Mouse (Mus musculus) brain, embryonic 14.5 days (tissue): ENCODE measurements around the gene 1700025B11Rik. TPM values are rescaled to one million over a fixed set of nuclear protein-coding genes. Genes with fewer than 3 reads are reported as not detected.
A peak's percentile ranks its signal among the peaks of the same experiment; 100 is the strongest.
"Not testable (repeated sequence)": the region's sequence is repeated elsewhere in the genome, so short reads cannot be mapped to it uniquely, and the experiment has no call there.

ENCODE experiments used
- DNase-seq: peaks from one replicate; pipeline ENCODE4 v3.0.0-alpha.2; 2011; ENCODE audit warnings: low read depth
- CTCF ChIP-seq: fragments of 200-500 bp; IDR thresholded peaks from 2 replicates; pipeline ENCODE4 v1.5.1; 2012; ENCODE audit warnings: inconsistent platforms, mild to moderate bottlenecking, moderate library complexity, borderline replicate concordance; ENCODE audit not compliant: insufficient read depth, insufficient read length; ENCODE audit errors: extremely low read depth
- POLR2A ChIP-seq: fragments of 200-500 bp; IDR thresholded peaks from 2 replicates; pipeline ENCODE4 v1.6.1; 2012; ENCODE audit warnings: mild to moderate bottlenecking, inconsistent platforms, borderline replicate concordance; ENCODE audit not compliant: poor library complexity, insufficient read depth, insufficient read length, severe bottlenecking; ENCODE audit errors: extremely low read depth
- polyA plus RNA-seq: library from polyadenylated mRNA; depleted of rRNA; stranded (reverse); fragments of >200 nt; gene quantifications from 2 replicates; pipeline ENCODE4 v1.2.3, GENCODE M21; 2012; rRNA removed

The 1700025B11Rik gene
- polyA plus RNA-seq: not detected in 2 replicates

GRCm38 (mm10) chr15:77561792-77562191, at the start of gene 1700025B11Rik:
Gene 1700025B11Rik (minus strand): TSS chr15:77561892.
- no peak for DNase-seq
- TF ChIP-seq POLR2A (no peak), CTCF (no peak)

GRCm38 (mm10) chr15:77606069-77606468, 44.4 kb upstream of the 1700025B11Rik start:
- DNase-seq: no peak
- TF ChIP-seq CTCF (no peak), POLR2A (no peak)

DNA sequence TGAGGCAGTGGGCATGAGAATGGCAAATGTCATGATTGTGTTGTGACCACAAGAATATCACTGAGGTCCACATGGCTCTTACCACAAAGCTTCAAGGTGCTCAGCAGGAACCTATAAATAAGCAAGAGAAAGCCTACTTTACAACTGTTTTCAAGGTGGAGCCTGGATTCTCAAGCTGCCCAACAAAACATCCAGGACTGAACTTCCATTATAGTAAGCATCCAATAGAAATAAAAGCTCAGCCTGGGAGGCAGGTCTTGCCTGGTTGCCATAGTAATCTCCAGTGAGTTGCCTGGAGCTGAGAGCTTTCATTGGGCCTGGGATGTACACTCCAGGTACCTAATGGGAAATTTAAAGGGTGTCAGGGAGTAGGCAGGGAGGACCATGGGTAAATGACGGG, 37.3 kb upstream of the 1700025B11Rik start, which contains the start of gene Gm36245:
TSS of gene Gm36245 (plus strand) at position 301 of the 400 bp plus-strand sequence.
- no peak for DNase-seq
- TF ChIP-seq POLR2A: no peak
- no peak for TF ChIP-seq CTCF

GRCm38 (mm10) chr15:77598429-77598828, 36.7 kb upstream of the 1700025B11Rik start:
- TF ChIP-seq POLR2A: no peak
- no peak for TF ChIP-seq CTCF
- no peak for DNase-seq

GRCm38 (mm10) chr15:77595961-77596360, 34.3 kb upstream of the 1700025B11Rik start, which contains the start of gene Apol10b:
Gene Apol10b (minus strand): TSS chr15:77596125.
- no peak for DNase-seq
- TF ChIP-seq CTCF: no peak
- TF ChIP-seq POLR2A: no peak

GRCm38 (mm10) chr15:77593557-77593956, 31.9 kb upstream of the 1700025B11Rik start:
- TF ChIP-seq CTCF (no peak), POLR2A (no peak)
- DNase-seq: no peak

DNA sequence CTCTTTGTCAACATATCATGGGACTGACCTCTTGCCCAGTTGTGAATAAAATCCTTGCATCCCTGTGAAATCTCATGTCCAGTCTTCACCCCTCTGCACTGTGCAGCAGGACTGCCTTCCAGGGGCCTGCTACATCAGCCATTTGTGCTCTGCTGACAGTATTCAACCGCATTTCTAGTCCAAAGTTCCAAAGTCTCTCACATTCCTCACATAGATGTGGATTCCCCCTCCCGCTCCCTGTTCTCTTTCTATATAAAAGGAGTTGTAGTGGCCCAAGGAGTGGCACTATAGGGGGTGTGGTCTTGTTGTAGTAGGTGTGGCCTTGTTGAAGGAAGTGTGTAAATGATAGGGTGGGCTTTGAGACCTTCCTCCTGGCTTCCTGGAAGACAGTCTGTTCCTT, 29.2 kb upstream of the 1700025B11Rik start:
- no peak for DNase-seq
- TF ChIP-seq CTCF: no peak
- TF ChIP-seq POLR2A: no peak

DNA sequence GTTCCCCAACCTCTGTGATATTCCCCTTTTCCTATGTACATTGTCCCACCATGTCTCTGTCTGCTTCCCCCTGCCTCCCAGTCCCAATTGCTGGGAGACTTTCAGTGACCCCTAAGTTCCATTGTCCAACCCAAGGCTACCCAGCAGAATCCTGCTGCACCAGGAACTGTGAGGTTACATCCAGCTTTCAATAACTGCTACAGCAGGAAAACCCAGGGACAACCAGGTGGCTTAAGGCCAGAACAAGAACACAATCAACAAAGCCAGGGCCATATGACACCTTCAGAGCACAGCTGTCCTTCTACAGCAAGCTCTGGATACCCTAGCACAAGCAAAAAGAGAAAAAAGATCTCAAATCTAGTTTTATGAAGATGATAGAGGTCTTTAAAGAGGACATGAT, 27.3 kb upstream of the 1700025B11Rik start:
- no peak for DNase-seq

DNA sequence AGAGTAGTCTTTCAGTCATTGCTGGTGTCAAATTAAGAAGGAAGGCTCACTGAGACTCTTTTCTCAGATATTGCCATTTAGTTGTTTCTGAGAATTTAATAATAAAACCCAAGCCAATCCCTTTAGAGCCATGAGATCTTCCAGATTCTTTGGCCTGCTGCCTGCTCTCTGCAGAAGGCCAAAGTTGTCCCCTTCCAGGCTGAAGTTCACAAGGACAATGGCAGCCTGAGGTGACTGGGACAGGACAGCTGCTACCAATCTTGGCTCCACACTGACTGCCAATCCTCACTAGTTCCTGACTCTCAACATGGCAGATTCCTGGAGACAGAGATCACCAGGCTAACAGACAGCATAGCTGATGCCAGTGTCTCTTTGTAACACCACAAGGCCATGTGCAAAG, 25.3 kb upstream of the 1700025B11Rik start:
- TF ChIP-seq POLR2A (no peak), CTCF (no peak)
- no peak for DNase-seq

More for the DNA sequence above, 27.3 kb upstream of the 1700025B11Rik start:
- no peak for TF ChIP-seq CTCF
- no peak for TF ChIP-seq POLR2A

- TF ChIP-seq POLR2A (no peak), CTCF (no peak)
- DNase-seq: peak; percentile 74
Observed at GRCm38 (mm10) chr15:77581681-77582080, 20.0 kb upstream of the 1700025B11Rik start.

GRCm38 (mm10) chr15:77579311-77579710, 17.6 kb upstream of the 1700025B11Rik start:
- no peak for DNase-seq
- TF ChIP-seq POLR2A (no peak), CTCF (no peak)

GRCm38 (mm10) chr15:77578801-77579200, 17.1 kb upstream of the 1700025B11Rik start:
- TF ChIP-seq CTCF (no peak), POLR2A (no peak)
- no peak for DNase-seq

- TF ChIP-seq CTCF: no peak
- no peak for TF ChIP-seq POLR2A
- no peak for DNase-seq
Observed at GRCm38 (mm10) chr15:77563219-77563618, 1.5 kb upstream of the 1700025B11Rik start.

GRCm38 (mm10) chr15:77539221-77539620, 22.5 kb downstream of the 1700025B11Rik start:
- DNase-seq: not testable (repeated sequence)
